Mouse (Mus musculus) kidney, embryonic 14.5 days (tissue): Measurements from ENCODE around the gene 2810459M11Rik. TPM values are rescaled to one million over a fixed set of nuclear protein-coding genes. Genes with fewer than 3 reads are reported as not detected.
"Not testable (repeated sequence)": the region's sequence is repeated elsewhere in the genome, so short reads cannot be mapped to it uniquely, and the experiment has no call there.

Source experiments
- ATAC-seq: fragments of 200-750 bp; cut with Nextera tagmentation; 2 replicates; pipeline ENCODE4 v1.8.0; 2017; ENCODE audit warnings: moderate number of reproducible peaks, mild to moderate bottlenecking, moderate TSS enrichment, moderate library complexity; ENCODE audit not compliant: low FRiP score, low TSS enrichment
- H3K27ac ChIP-seq: fragments of 300-500 bp; sonication (generic); 2 replicates; pipeline ENCODE4 v1.5.1; 2014; ENCODE audit warnings: low read depth, mild to moderate bottlenecking, low read length, moderate library complexity, mixed read lengths
- H3K27me3 ChIP-seq: fragments of 300-500 bp; sonication (generic); 2 replicates; pipeline ENCODE4 v1.6.1; 2014; ENCODE audit warnings: mild to moderate bottlenecking, low read length; ENCODE audit not compliant: control insufficient read depth, insufficient read depth
- H3K36me3 ChIP-seq: fragments of 300-500 bp; sonication (generic); 2 replicates; pipeline ENCODE4 v1.6.1; 2014; ENCODE audit warnings: low read length, mixed read lengths; ENCODE audit not compliant: control insufficient read depth, insufficient read depth
- H3K4me1 ChIP-seq: fragments of 300-500 bp; sonication (generic); 2 replicates; pipeline ENCODE4 v1.6.1; 2014; ENCODE audit warnings: low read length, mixed read lengths; ENCODE audit not compliant: control insufficient read depth, insufficient read depth
- H3K4me2 ChIP-seq: fragments of 300-500 bp; sonication (generic); replicated peaks from 2 replicates; pipeline ENCODE4 v1.6.1; 2014; ENCODE audit warnings: low read depth, mild to moderate bottlenecking, low read length
- H3K4me3 ChIP-seq: fragments of 300-500 bp; sonication (generic); 2 replicates; pipeline ENCODE4 v1.5.1; 2014; ENCODE audit warnings: mild to moderate bottlenecking, low read length
- H3K9ac ChIP-seq: fragments of 300-500 bp; sonication (generic); 2 replicates; pipeline ENCODE4 v1.6.1; 2014; ENCODE audit warnings: low read depth, mild to moderate bottlenecking, low read length, moderate library complexity
- H3K9me3 ChIP-seq: fragments of 300-500 bp; sonication (generic); 2 replicates; pipeline ENCODE4 v1.6.1; 2016; ENCODE audit warnings: low read length; ENCODE audit not compliant: control insufficient read depth
- WGBS: fragments of 180-500 bp; shearing (Covaris S2); extraction: QIAGEN DNeasy Blood & Tissue Kit; methylation state at CpG from one replicate; pipeline ENCODE4 v1.1.7; 2014; 5-methylcytosine and 5-hydroxymethylcytosine counted together
- polyA plus RNA-seq: library from polyadenylated mRNA; unstranded; fragments of >200 nt; fragmentation: Nextera tagmentation; extraction: Ambion mirVana; gene quantifications from 2 replicates; pipeline ENCODE4 v1.2.1, GENCODE M21; 2014

2810459M11Rik gene
- 0.81 and 1.7 TPM in 2 replicates for polyA plus RNA-seq

DNA sequence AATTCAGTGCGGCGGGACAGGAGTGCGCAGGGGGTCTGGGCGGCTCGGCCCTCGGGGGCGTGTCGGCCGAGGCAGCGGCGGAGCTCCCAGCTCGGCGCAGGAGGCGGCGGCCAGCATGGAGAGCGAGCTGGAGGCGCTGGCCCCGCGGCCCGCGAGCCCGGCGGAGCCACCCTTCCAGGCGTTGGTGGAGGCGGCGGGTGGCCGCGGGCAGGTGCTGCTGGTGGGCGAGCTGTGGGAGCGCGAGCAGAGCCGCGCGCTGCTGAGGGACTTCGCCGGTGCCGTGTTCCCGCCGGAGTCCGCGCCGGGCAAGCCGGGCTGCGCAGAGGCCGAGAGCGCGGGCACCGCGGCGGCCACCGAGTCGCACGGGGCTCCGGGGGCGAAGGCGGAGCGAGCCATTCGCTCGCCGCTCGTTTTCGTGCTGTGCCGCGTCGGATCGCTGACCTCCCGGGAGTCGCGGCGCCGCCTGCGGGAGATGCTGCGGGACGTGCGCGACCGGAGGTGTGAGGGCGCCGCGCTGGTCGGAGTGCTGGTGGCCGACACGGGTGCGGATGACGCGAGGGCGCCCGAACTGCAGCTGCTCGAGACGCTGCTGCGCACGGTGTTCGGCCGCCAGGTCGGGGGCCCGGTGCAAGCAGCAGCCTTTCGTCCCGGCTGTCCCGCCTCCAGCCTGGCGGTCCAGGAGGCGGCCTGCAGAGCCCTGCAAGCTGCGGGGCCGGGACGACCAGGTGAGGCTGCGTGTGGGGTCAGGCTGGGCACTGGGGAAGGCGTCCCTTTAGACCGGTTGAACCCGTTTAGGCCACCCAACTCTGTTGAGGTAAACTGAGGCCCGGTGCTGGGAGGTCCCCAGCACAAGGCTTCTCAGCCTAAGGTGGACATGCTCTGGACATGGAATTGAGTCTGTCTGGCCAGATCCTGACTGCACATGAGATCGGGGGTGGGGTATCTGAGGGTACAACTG is at the start of gene 2810459M11Rik:
TSS of gene 2810459M11Rik (plus strand) at position 16 of the 958 bp plus-strand sequence.
- peaks cover 5% of the 10 kb centered on the region; the same call in 1 of the 2 replicates for H3K9me3 ChIP-seq
- no peaks in the 10 kb centered on the region for H3K36me3 ChIP-seq
- H3K27me3 ChIP-seq = peaks cover 48% of the 10 kb centered on the region
- under 1% methylated on average over 83 of the region's 110 CpGs for WGBS
- no peak within 1 kb of the TSS for H3K27ac ChIP-seq
- H3K4me1 ChIP-seq = peaks cover 6% of the 10 kb centered on the region; the same call in 1 of the 2 replicates
- ATAC-seq = peak; percentile 82
- peak within 1 kb of the TSS; percentile 61 for H3K9ac ChIP-seq
- H3K4me3 ChIP-seq = peak within 1 kb of the TSS; percentile 55
- H3K4me2 ChIP-seq = peak within 1 kb of the TSS; percentile 90

DNA sequence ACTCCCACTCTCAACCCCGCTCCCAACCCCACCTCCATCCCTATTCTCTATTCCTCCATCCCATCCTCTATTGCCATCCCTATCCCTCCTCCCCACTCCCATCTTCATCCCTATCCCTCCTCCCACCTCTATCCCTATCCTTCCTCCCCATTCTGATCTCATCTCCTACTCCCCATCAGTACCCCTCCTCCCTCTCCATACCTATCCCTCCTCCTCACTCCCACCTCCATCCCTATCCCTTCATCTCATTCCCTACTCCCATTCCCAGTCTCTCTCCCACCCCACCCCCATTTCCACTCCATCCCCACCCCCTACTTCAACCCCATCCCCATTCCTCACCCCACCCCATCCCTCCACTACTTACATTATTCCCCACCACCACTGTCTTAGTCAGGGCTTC is 48.4 kb upstream of the 2810459M11Rik start:
- Histone ChIP-seq H3K4me1 (no peaks in the 10 kb centered on the region), H3K4me3 (no peak overlapping the region), H3K4me2 (no peak overlapping the region), H3K27ac (no peak overlapping the region), H3K27me3 (no peaks in the 10 kb centered on the region), H3K36me3 (no peaks in the 10 kb centered on the region), H3K9ac (no peak overlapping the region), H3K9me3 (no peaks in the 10 kb centered on the region)
- 94% methylated on average over 1 of the region's 1 CpGs for WGBS
- ATAC-seq = no peak

- H3K4me2 ChIP-seq = no peak overlapping the region
- no peak overlapping the region for H3K4me3 ChIP-seq
- 88% methylated on average over 4 of the region's 4 CpGs for WGBS
- no peaks in the 10 kb centered on the region for H3K27me3 ChIP-seq
- H3K9ac ChIP-seq = no peak overlapping the region
- no peak for ATAC-seq
- H3K36me3 ChIP-seq = no peaks in the 10 kb centered on the region
- H3K27ac ChIP-seq = no peak overlapping the region
- H3K9me3 ChIP-seq = no peaks in the 10 kb centered on the region
- H3K4me1 ChIP-seq = no peaks in the 10 kb centered on the region
Observed at GRCm38 (mm10) chr1:85998012-85998411, 47.7 kb upstream of the 2810459M11Rik start.

GRCm38 (mm10) chr1:85999853-86000570 is 45.7 kb upstream of the 2810459M11Rik start:
- Histone ChIP-seq H3K27me3 (no peaks in the 10 kb centered on the region), H3K9ac (no peak overlapping the region), H3K4me1 (no peaks in the 10 kb centered on the region), H3K9me3 (no peaks in the 10 kb centered on the region), H3K27ac (no peak overlapping the region), H3K4me2 (no peak overlapping the region), H3K4me3 (no peak overlapping the region), H3K36me3 (no peaks in the 10 kb centered on the region)
- ATAC-seq = no peak
- WGBS = 74% methylated on average over 18 of the region's 18 CpGs

- Histone ChIP-seq H3K27me3 (no peaks in the 10 kb centered on the region), H3K27ac (no peak overlapping the region), H3K9me3 (no peaks in the 10 kb centered on the region), H3K9ac (no peak overlapping the region), H3K36me3 (no peaks in the 10 kb centered on the region), H3K4me1 (no peaks in the 10 kb centered on the region), H3K4me3 (no peak overlapping the region), H3K4me2 (no peak overlapping the region)
- WGBS = 89% methylated on average over 10 of the region's 10 CpGs
- no peak for ATAC-seq
Observed at GRCm38 (mm10) chr1:86005540-86005939, 40.1 kb upstream of the 2810459M11Rik start.

- no peak overlapping the region for H3K9ac ChIP-seq
- no peaks in the 10 kb centered on the region for H3K27me3 ChIP-seq
- no peaks in the 10 kb centered on the region for H3K9me3 ChIP-seq
- H3K27ac ChIP-seq = no peak overlapping the region
- ATAC-seq = no peak
- H3K36me3 ChIP-seq = no peaks in the 10 kb centered on the region
- WGBS = 93% methylated on average over 6 of the region's 6 CpGs
- no peak overlapping the region for H3K4me3 ChIP-seq
- H3K4me2 ChIP-seq = no peak overlapping the region
- H3K4me1 ChIP-seq = no peaks in the 10 kb centered on the region
Observed at GRCm38 (mm10) chr1:86006040-86006439, 39.6 kb upstream of the 2810459M11Rik start.

GRCm38 (mm10) chr1:86007778-86008177 is 37.9 kb upstream of the 2810459M11Rik start:
- Histone ChIP-seq H3K9me3 (0 out of 2 replicates have a peak, but pooled peaks cover 2% of the 10 kb centered on the region), H3K9ac (no peak overlapping the region), H3K4me2 (0 out of 2 replicates have a peak overlapping the region, but pooled peaks have one; percentile 5), H3K27me3 (no peaks in the 10 kb centered on the region), H3K4me1 (no peaks in the 10 kb centered on the region), H3K36me3 (no peaks in the 10 kb centered on the region), H3K27ac (no peak overlapping the region), H3K4me3 (no peak overlapping the region)
- ATAC-seq = peak; percentile 71; the same call in 1 of the 2 replicates
- WGBS = 2% methylated on average over 7 of the region's 7 CpGs

GRCm38 (mm10) chr1:86015758-86016157 is 29.9 kb upstream of the 2810459M11Rik start:
- H3K36me3 ChIP-seq, H3K27ac ChIP-seq, H3K4me3 ChIP-seq, H3K4me2 ChIP-seq, H3K4me1 ChIP-seq, H3K9me3 ChIP-seq, H3K9ac ChIP-seq: not testable (repeated sequence)
- 0 out of 2 replicates have a peak, but pooled peaks have one; percentile 49 for ATAC-seq
- WGBS = 97% methylated on average over 9 of the region's 9 CpGs
- H3K27me3 ChIP-seq = peaks cover 16% of the 10 kb centered on the region; the same call in 1 of the 2 replicates
